Mouse (Mus musculus) forebrain, postnatal 0 days (tissue): ENCODE measurements around the gene Amy2a3. TPM values are rescaled to one million over a fixed set of nuclear protein-coding genes. Genes with fewer than 3 reads are reported as not detected.
"Not testable (repeated sequence)": the region's sequence is repeated elsewhere in the genome, so short reads cannot be mapped to it uniquely, and the experiment has no call there.

Experiments used
- ATAC-seq: fragments of 200-750 bp; cut with Nextera tagmentation; 2 replicates; pipeline ENCODE4 v1.8.0; 2017; ENCODE audit warnings: mild to moderate bottlenecking, moderate library complexity
- DNase-seq: peaks from one replicate; pipeline ENCODE4 v3.0.0-alpha.2; 2015
- H3K27ac ChIP-seq: fragments of 300-500 bp; sonication (generic); 2 replicates; pipeline ENCODE4 v1.5.1; 2014; ENCODE audit warnings: low read depth, mild to moderate bottlenecking, antibody characterized with exemption, low read length, moderate library complexity, mixed read lengths
- H3K27me3 ChIP-seq: fragments of 300-500 bp; sonication (generic); 2 replicates; pipeline ENCODE4 v1.6.1; 2014; ENCODE audit warnings: mild to moderate bottlenecking, low read length, mixed read lengths; ENCODE audit not compliant: insufficient read depth
- H3K36me3 ChIP-seq: fragments of 300-500 bp; sonication (generic); 2 replicates; pipeline ENCODE4 v1.6.1; 2014; ENCODE audit warnings: mild to moderate bottlenecking, moderate library complexity; ENCODE audit not compliant: insufficient read depth
- H3K4me1 ChIP-seq: fragments of 300-500 bp; sonication (generic); 2 replicates; pipeline ENCODE4 v1.6.1; 2014; ENCODE audit warnings: antibody characterized with exemption; ENCODE audit not compliant: insufficient read depth
- H3K4me2 ChIP-seq: fragments of 300-500 bp; sonication (generic); 2 replicates; pipeline ENCODE4 v1.6.1; 2014; ENCODE audit warnings: low read depth, mild to moderate bottlenecking, moderate library complexity
- H3K4me3 ChIP-seq: fragments of 300-500 bp; sonication (generic); 2 replicates; pipeline ENCODE4 v1.5.1; 2014; ENCODE audit warnings: low read depth, low read length, mixed read lengths
- H3K9ac ChIP-seq: fragments of 300-500 bp; sonication (generic); 2 replicates; pipeline ENCODE4 v1.6.1; 2014; ENCODE audit warnings: mild to moderate bottlenecking
- H3K9me3 ChIP-seq: fragments of 300-500 bp; sonication (generic); 2 replicates; pipeline ENCODE4 v1.6.1; 2016; ENCODE audit warnings: low read length
- WGBS: fragments of 180-500 bp; shearing (Covaris S2); extraction: QIAGEN DNeasy Blood & Tissue Kit; methylation state at CpG from one replicate; pipeline ENCODE4 v1.1.7; 2014; 5-methylcytosine and 5-hydroxymethylcytosine counted together
- polyA plus RNA-seq: library from polyadenylated mRNA; unstranded; fragments of >200 nt; fragmentation: Nextera tagmentation; extraction: Ambion mirVana; gene quantifications from 2 replicates; pipeline ENCODE4 v1.2.1, GENCODE M21; 2015
- total RNA-seq: library from RNA; depleted of rRNA; stranded (reverse); fragments of >200 nt; gene quantifications from 2 replicates; pipeline ENCODE4 v1.2.3, GENCODE M21; 2014; rRNA removed

The Amy2a3 gene
- total RNA-seq (0.08 TPM in 1 of 2 replicates, not detected in the other), polyA plus RNA-seq (not detected in 2 replicates)

DNA sequence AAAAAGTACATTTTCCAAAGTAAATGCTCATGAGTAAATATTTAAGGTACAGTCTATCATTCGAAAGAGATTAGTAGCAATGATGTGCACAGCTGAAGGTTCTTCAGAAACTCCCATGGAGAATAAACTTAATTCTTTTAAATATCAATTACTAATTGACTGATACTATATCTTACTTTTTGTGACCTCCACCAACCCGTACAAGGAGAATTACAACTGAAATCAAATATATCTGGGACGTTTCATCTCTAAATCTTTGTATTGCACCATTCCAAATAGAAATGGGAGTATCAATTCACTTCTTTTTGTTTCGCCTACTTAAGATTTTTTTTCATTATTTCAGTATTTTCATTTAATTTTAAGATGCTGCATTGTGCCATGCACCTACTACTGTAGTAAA, at the start of gene Amy2a3:
TSS of gene Amy2a3 (minus strand) at position 101 of the 400 bp plus-strand sequence.
- not testable (repeated sequence) for H3K9ac ChIP-seq, ATAC-seq, DNase-seq, H3K27me3 ChIP-seq, H3K4me1 ChIP-seq, H3K36me3 ChIP-seq, H3K27ac ChIP-seq, H3K9me3 ChIP-seq, H3K4me2 ChIP-seq, H3K4me3 ChIP-seq
- WGBS = no CpG with 5 or more reads among the region's 4 CpGs

DNA sequence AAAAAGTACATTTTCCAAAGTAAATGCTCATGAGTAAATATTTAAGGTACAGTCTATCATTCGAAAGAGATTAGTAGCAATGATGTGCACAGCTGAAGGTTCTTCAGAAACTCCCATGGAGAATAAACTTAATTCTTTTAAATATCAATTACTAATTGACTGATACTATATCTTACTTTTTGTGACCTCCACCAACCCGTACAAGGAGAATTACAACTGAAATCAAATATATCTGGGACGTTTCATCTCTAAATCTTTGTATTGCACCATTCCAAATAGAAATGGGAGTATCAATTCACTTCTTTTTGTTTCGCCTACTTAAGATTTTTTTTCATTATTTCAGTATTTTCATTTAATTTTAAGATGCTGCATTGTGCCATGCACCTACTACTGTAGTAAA, 32.7 kb upstream of the Amy2a3 start, which contains the start of gene Amy2a2:
TSS of gene Amy2a2 (minus strand) at position 101 of the 400 bp plus-strand sequence.
- H3K4me1 ChIP-seq, ATAC-seq, H3K4me3 ChIP-seq, DNase-seq, H3K9ac ChIP-seq, H3K27me3 ChIP-seq, H3K27ac ChIP-seq, H3K9me3 ChIP-seq, H3K4me2 ChIP-seq, H3K36me3 ChIP-seq: not testable (repeated sequence)
- no CpG with 5 or more reads among the region's 4 CpGs for WGBS

DNA sequence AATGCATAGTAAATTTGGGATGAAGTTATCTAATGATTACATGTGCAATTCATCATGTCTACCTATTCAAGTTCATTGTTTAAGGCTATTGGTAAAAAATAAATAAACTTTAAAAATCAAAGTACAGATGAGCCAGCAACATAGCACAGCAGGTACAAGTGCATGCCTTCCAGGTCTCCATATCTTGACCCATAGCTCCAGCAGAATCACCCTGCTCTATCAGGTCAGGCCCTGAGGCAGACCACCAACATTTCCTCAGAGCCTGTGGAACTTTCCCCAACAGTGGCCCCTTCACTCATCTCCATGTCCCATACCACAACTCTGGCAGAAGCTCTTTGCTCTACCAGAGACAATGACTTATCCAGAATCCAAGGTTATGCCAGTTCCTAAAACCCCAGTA, 21.6 kb upstream of the Amy2a3 start:
- ATAC-seq = not testable (repeated sequence)

DNA sequence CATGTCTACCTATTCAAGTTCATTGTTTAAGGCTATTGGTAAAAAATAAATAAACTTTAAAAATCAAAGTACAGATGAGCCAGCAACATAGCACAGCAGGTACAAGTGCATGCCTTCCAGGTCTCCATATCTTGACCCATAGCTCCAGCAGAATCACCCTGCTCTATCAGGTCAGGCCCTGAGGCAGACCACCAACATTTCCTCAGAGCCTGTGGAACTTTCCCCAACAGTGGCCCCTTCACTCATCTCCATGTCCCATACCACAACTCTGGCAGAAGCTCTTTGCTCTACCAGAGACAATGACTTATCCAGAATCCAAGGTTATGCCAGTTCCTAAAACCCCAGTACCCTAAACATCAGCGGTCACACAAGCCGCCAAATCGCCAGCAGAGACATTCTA, 10.9 kb downstream of the Amy2a3 start:
- not testable (repeated sequence) for H3K4me1 ChIP-seq, H3K27ac ChIP-seq, H3K36me3 ChIP-seq, H3K4me3 ChIP-seq, ATAC-seq, H3K27me3 ChIP-seq, H3K9ac ChIP-seq, DNase-seq, H3K4me2 ChIP-seq, H3K9me3 ChIP-seq
- no CpG with 5 or more reads among the region's 3 CpGs for WGBS

More for the DNA sequence above, 21.6 kb upstream of the Amy2a3 start:
- H3K9ac ChIP-seq, H3K4me3 ChIP-seq, DNase-seq, H3K4me1 ChIP-seq, H3K27me3 ChIP-seq, H3K36me3 ChIP-seq, H3K27ac ChIP-seq, H3K9me3 ChIP-seq, H3K4me2 ChIP-seq: not testable (repeated sequence)

DNA sequence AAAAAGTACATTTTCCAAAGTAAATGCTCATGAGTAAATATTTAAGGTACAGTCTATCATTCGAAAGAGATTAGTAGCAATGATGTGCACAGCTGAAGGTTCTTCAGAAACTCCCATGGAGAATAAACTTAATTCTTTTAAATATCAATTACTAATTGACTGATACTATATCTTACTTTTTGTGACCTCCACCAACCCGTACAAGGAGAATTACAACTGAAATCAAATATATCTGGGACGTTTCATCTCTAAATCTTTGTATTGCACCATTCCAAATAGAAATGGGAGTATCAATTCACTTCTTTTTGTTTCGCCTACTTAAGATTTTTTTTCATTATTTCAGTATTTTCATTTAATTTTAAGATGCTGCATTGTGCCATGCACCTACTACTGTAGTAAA, 32.5 kb downstream of the Amy2a3 start, which contains the start of gene Amy2a4:
TSS of gene Amy2a4 (minus strand) at position 101 of the 400 bp plus-strand sequence.
- H3K4me2 ChIP-seq, H3K4me3 ChIP-seq, H3K9me3 ChIP-seq, H3K27ac ChIP-seq, DNase-seq, H3K9ac ChIP-seq, ATAC-seq, H3K4me1 ChIP-seq, H3K36me3 ChIP-seq, H3K27me3 ChIP-seq: not testable (repeated sequence)
- no CpG with 5 or more reads among the region's 4 CpGs for WGBS

DNA sequence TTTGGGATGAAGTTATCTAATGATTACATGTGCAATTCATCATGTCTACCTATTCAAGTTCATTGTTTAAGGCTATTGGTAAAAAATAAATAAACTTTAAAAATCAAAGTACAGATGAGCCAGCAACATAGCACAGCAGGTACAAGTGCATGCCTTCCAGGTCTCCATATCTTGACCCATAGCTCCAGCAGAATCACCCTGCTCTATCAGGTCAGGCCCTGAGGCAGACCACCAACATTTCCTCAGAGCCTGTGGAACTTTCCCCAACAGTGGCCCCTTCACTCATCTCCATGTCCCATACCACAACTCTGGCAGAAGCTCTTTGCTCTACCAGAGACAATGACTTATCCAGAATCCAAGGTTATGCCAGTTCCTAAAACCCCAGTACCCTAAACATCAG, 43.6 kb downstream of the Amy2a3 start:
- H3K9ac ChIP-seq, ATAC-seq, H3K4me3 ChIP-seq, H3K36me3 ChIP-seq, H3K9me3 ChIP-seq, DNase-seq, H3K27ac ChIP-seq, H3K27me3 ChIP-seq, H3K4me2 ChIP-seq, H3K4me1 ChIP-seq: not testable (repeated sequence)

DNA sequence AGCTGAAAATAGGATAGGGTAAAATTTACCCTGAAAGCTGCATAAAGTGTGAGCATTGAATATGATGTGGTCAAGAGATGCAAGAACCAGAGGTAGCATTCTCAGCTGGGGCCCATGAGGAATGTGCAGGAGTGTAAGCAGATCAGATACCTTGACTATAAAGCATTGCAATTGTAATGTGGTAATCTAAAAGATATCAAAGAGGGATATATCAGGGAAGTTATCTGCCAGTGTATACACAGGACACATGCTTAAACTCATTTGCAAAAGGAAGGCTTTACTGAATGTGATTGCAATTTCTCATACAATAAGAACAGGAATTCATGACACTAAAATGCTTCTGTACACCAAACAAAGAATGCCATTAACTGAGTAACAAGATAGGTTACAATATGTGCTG, 44.3 kb downstream of the Amy2a3 start:
- not testable (repeated sequence) for H3K4me2 ChIP-seq, H3K27ac ChIP-seq, DNase-seq, H3K4me1 ChIP-seq, H3K9ac ChIP-seq, H3K36me3 ChIP-seq, H3K4me3 ChIP-seq, ATAC-seq, H3K27me3 ChIP-seq, H3K9me3 ChIP-seq

Other genes starting within 250 kb of the Amy2a3 start
- not detected in 2 replicates for gene Amy2a5, start 65.2 kb downstream of the Amy2a3 start, total RNA-seq
- not detected in 2 replicates for gene Amy2a5, start 65.2 kb downstream of the Amy2a3 start, polyA plus RNA-seq
- 0.08 TPM in 1 of 2 replicates, not detected in the other for gene Amy2a4, start 32.6 kb downstream of the Amy2a3 start, total RNA-seq
- gene Amy2a4, start 32.6 kb downstream of the Amy2a3 start, polyA plus RNA-seq = not detected in 2 replicates
- gene Amy2a2, start 32.6 kb upstream of the Amy2a3 start, total RNA-seq = 0.08 TPM in 1 of 2 replicates, not detected in the other
- not detected in 2 replicates for gene Amy2a2, start 32.6 kb upstream of the Amy2a3 start, polyA plus RNA-seq
- not detected in 2 replicates for gene Amy2a1, start 208.4 kb upstream of the Amy2a3 start, total RNA-seq
- not detected in 2 replicates for gene Amy2a1, start 208.4 kb upstream of the Amy2a3 start, polyA plus RNA-seq